Mouse (Mus musculus): ENCODE data around the gene Cyp46a1. TPM values are rescaled to one million over a fixed set of nuclear protein-coding genes. Genes with fewer than 3 reads are reported as not detected.

Gene Cyp46a1
- polyA plus RNA-seq (2014; fragmentation: Nextera tagmentation; extraction: Ambion mirVana): 5.8 and 8.5 TPM in 2 replicates

GRCm38 (mm10) chr12:108333895-108334445, at the start of gene Cyp46a1:
Cyp46a1 (plus strand) TSS chr12:108334381.
- Histone ChIP-seq H3K27ac (replicated peaks; ENCODE audit: low read depth, low read length) (peak within 1 kb of the TSS; percentile 58; the same call in 1 of the 2 replicates), H3K4me1 (ENCODE audit: control insufficient read depth, insufficient read depth, low read length) (peaks cover 8% of the 10 kb centered on the region)

GRCm38 (mm10) chr12:108284455-108285224, 49.5 kb upstream of the Cyp46a1 start:
- H3K27me3 ChIP-seq (replicated peaks; ENCODE audit: control insufficient read depth, insufficient read depth, low read length): no peaks in the 10 kb centered on the region
- H3K4me3 ChIP-seq (ENCODE audit: low read depth, low read length): no peak overlapping the region
- peak; percentile 47; the same call in 1 of the 2 replicates for ATAC-seq (ENCODE audit: low read depth)
- WGBS: 30% methylated on average over 14 of the region's 14 CpGs
- H3K4me1 ChIP-seq (ENCODE audit: control insufficient read depth, insufficient read depth, low read length): no peaks in the 10 kb centered on the region
- no peak overlapping the region; the same call in 1 of the 2 replicates for H3K27ac ChIP-seq (replicated peaks; ENCODE audit: low read depth, low read length)
- H3K9me3 ChIP-seq (ENCODE audit: control insufficient read depth, low read length): no peaks in the 10 kb centered on the region
- H3K4me2 ChIP-seq (ENCODE audit: low read depth, low read length): no peak overlapping the region
- peak; percentile 53 for DNase-seq (ENCODE audit: low spot score)
- H3K9ac ChIP-seq (ENCODE audit: low read depth, low read length): 0 out of 2 replicates have a peak overlapping the region, but pooled peaks have one; percentile 2
- no peaks in the 10 kb centered on the region for H3K36me3 ChIP-seq (ENCODE audit: control insufficient read depth, insufficient read depth, low read length)

More at GRCm38 (mm10) chr12:108333895-108334445, at the start of gene Cyp46a1:
- ATAC-seq (ENCODE audit: low read depth) (peak; percentile 92), DNase-seq (ENCODE audit: low spot score) (peak; percentile 100)
- no peaks in the 10 kb centered on the region for H3K9me3 ChIP-seq (ENCODE audit: control insufficient read depth, low read length)
- under 1% methylated on average over 23 of the region's 56 CpGs for WGBS
- H3K4me2 ChIP-seq (ENCODE audit: low read depth, low read length): peak within 1 kb of the TSS; percentile 100
- peaks cover 25% of the 10 kb centered on the region for H3K27me3 ChIP-seq (replicated peaks; ENCODE audit: control insufficient read depth, insufficient read depth, low read length)
- peak within 1 kb of the TSS; percentile 72 for H3K4me3 ChIP-seq (ENCODE audit: low read depth, low read length)
- peak within 1 kb of the TSS; percentile 69 for H3K9ac ChIP-seq (ENCODE audit: low read depth, low read length)
- H3K36me3 ChIP-seq (ENCODE audit: control insufficient read depth, insufficient read depth, low read length): no peaks in the 10 kb centered on the region

- no peaks in the 10 kb centered on the region for H3K36me3 ChIP-seq (ENCODE audit: control insufficient read depth, insufficient read depth, low read length)
- H3K4me3 ChIP-seq (ENCODE audit: low read depth, low read length): no peak overlapping the region
- no peaks in the 10 kb centered on the region for H3K27me3 ChIP-seq (replicated peaks; ENCODE audit: control insufficient read depth, insufficient read depth, low read length)
- no peaks in the 10 kb centered on the region for H3K4me1 ChIP-seq (ENCODE audit: control insufficient read depth, insufficient read depth, low read length)
- no peak overlapping the region for H3K4me2 ChIP-seq (ENCODE audit: low read depth, low read length)
- 0 out of 2 replicates have a peak overlapping the region, but pooled peaks have one; percentile 10 for H3K27ac ChIP-seq (replicated peaks; ENCODE audit: low read depth, low read length)
- WGBS: 36% methylated on average over 11 of the region's 11 CpGs
- DNase-seq (ENCODE audit: low spot score) (no peak), ATAC-seq (ENCODE audit: low read depth) (peak; percentile 28; the same call in 1 of the 2 replicates)
- H3K9ac ChIP-seq (ENCODE audit: low read depth, low read length): 0 out of 2 replicates have a peak overlapping the region, but pooled peaks have one; percentile 2
- H3K9me3 ChIP-seq (ENCODE audit: control insufficient read depth, low read length): no peaks in the 10 kb centered on the region
These were observed 48.8 kb upstream of the Cyp46a1 start for GRCm38 (mm10) chr12:108285225-108286011.

- ATAC-seq (ENCODE audit: low read depth): 0 out of 2 replicates have a peak, but pooled peaks have one; percentile 44
- 69% methylated on average over 4 of the region's 4 CpGs for WGBS
- H3K4me1 ChIP-seq (ENCODE audit: control insufficient read depth, insufficient read depth, low read length): no peaks in the 10 kb centered on the region
These were observed 47.8 kb upstream of the Cyp46a1 start for GRCm38 (mm10) chr12:108286381-108286780.

GRCm38 (mm10) chr12:108287011-108287410, 47.2 kb upstream of the Cyp46a1 start:
- Histone ChIP-seq H3K9ac (ENCODE audit: low read depth, low read length) (no peak overlapping the region), H3K27me3 (replicated peaks; ENCODE audit: control insufficient read depth, insufficient read depth, low read length) (no peaks in the 10 kb centered on the region), H3K36me3 (ENCODE audit: control insufficient read depth, insufficient read depth, low read length) (no peaks in the 10 kb centered on the region), H3K27ac (replicated peaks; ENCODE audit: low read depth, low read length) (no peak overlapping the region), H3K9me3 (ENCODE audit: control insufficient read depth, low read length) (no peaks in the 10 kb centered on the region), H3K4me1 (ENCODE audit: control insufficient read depth, insufficient read depth, low read length) (no peaks in the 10 kb centered on the region), H3K4me3 (ENCODE audit: low read depth, low read length) (no peak overlapping the region), H3K4me2 (ENCODE audit: low read depth, low read length) (no peak overlapping the region)
- no peak for DNase-seq (ENCODE audit: low spot score)
- ATAC-seq (ENCODE audit: low read depth): no peak
- WGBS: 96% methylated on average over 8 of the region's 8 CpGs

More at GRCm38 (mm10) chr12:108286381-108286780, 47.8 kb upstream of the Cyp46a1 start:
- H3K36me3 ChIP-seq (ENCODE audit: control insufficient read depth, insufficient read depth, low read length): no peaks in the 10 kb centered on the region
- no peak overlapping the region for H3K9ac ChIP-seq (ENCODE audit: low read depth, low read length)
- no peak overlapping the region for H3K4me2 ChIP-seq (ENCODE audit: low read depth, low read length)
- no peaks in the 10 kb centered on the region for H3K27me3 ChIP-seq (replicated peaks; ENCODE audit: control insufficient read depth, insufficient read depth, low read length)
- H3K9me3 ChIP-seq (ENCODE audit: control insufficient read depth, low read length): no peaks in the 10 kb centered on the region
- no peak overlapping the region for H3K27ac ChIP-seq (replicated peaks; ENCODE audit: low read depth, low read length)
- no peak for DNase-seq (ENCODE audit: low spot score)
- no peak overlapping the region for H3K4me3 ChIP-seq (ENCODE audit: low read depth, low read length)

- Histone ChIP-seq H3K27ac (replicated peaks; ENCODE audit: low read depth, low read length) (no peak overlapping the region), H3K4me1 (ENCODE audit: control insufficient read depth, insufficient read depth, low read length) (peaks cover 9% of the 10 kb centered on the region), H3K27me3 (replicated peaks; ENCODE audit: control insufficient read depth, insufficient read depth, low read length) (no peaks in the 10 kb centered on the region), H3K9me3 (ENCODE audit: control insufficient read depth, low read length) (no peaks in the 10 kb centered on the region), H3K4me3 (ENCODE audit: low read depth, low read length) (no peak overlapping the region), H3K4me2 (ENCODE audit: low read depth, low read length) (no peak overlapping the region), H3K36me3 (ENCODE audit: control insufficient read depth, insufficient read depth, low read length) (no peaks in the 10 kb centered on the region), H3K9ac (ENCODE audit: low read depth, low read length) (no peak overlapping the region)
- DNase-seq (ENCODE audit: low spot score) (no peak), ATAC-seq (ENCODE audit: low read depth) (no peak)
- 78% methylated on average over 17 of the region's 19 CpGs for WGBS
These were observed 45.9 kb upstream of the Cyp46a1 start for GRCm38 (mm10) chr12:108288127-108288880.

GRCm38 (mm10) chr12:108292419-108292818, 41.8 kb upstream of the Cyp46a1 start:
- no peaks in the 10 kb centered on the region for H3K27me3 ChIP-seq (replicated peaks; ENCODE audit: control insufficient read depth, insufficient read depth, low read length)
- WGBS: 14% methylated on average over 9 of the region's 9 CpGs
- H3K9me3 ChIP-seq (ENCODE audit: control insufficient read depth, low read length): no peaks in the 10 kb centered on the region
- peak overlapping the region; percentile 23; the same call in 1 of the 2 replicates for H3K4me2 ChIP-seq (ENCODE audit: low read depth, low read length)
- no peak overlapping the region for H3K4me3 ChIP-seq (ENCODE audit: low read depth, low read length)
- no peak overlapping the region for H3K9ac ChIP-seq (ENCODE audit: low read depth, low read length)
- H3K4me1 ChIP-seq (ENCODE audit: control insufficient read depth, insufficient read depth, low read length): peaks cover 9% of the 10 kb centered on the region
- DNase-seq (ENCODE audit: low spot score) (peak; percentile 56), ATAC-seq (ENCODE audit: low read depth) (peak; percentile 78)
- no peak overlapping the region for H3K27ac ChIP-seq (replicated peaks; ENCODE audit: low read depth, low read length)
- H3K36me3 ChIP-seq (ENCODE audit: control insufficient read depth, insufficient read depth, low read length): no peaks in the 10 kb centered on the region

Measured in embryonic facial prominence, embryonic 14.5 days (tissue).